Mouse (Mus musculus) MEL (cell line): ENCODE measurements around the gene Ppfibp2. TPM values are rescaled to one million over a fixed set of nuclear protein-coding genes. Genes with fewer than 3 reads are reported as not detected.

Experiments
- DNase-seq: peaks from one replicate; pipeline ENCODE4 v3.0.0; 2011; ENCODE audit warnings: low read depth, low spot score
- H3K27ac ChIP-seq: 2 replicates; pipeline ENCODE4 v1.5.1; 2012; ENCODE audit warnings: low read depth, mild to moderate bottlenecking, control low read depth, low read length, moderate library complexity; ENCODE audit not compliant: control insufficient read depth
- H3K27me3 ChIP-seq, 2 experiments: fragments of 150-350 bp in 1 of 2; sonication (generic) in 1 of 2; 2 replicates each; pipeline ENCODE4 v1.6.1; 2012; ENCODE audit warnings: low read length in 2 of 2, mild to moderate bottlenecking in 2 of 2, improper control_type of control experiment in 1 of 2, moderate library complexity in 1 of 2; ENCODE audit not compliant: insufficient read depth in 2 of 2, control insufficient read depth in 1 of 2
- H3K36me3 ChIP-seq, 2 experiments: 2 replicates each; pipeline ENCODE4 v1.6.1; 2012 to 2014; ENCODE audit warnings: low read length in 2 of 2, improper control_type of control experiment in 1 of 2, inconsistent platforms in 1 of 2, mild to moderate bottlenecking in 1 of 2; ENCODE audit not compliant: insufficient read depth in 2 of 2, control insufficient read depth in 1 of 2
- H3K4me1 ChIP-seq, 2 experiments: fragments of 150-350 bp in 1 of 2; sonication (generic) in 1 of 2; 2 replicates each; pipeline ENCODE4 v1.6.1; 2012; ENCODE audit warnings: low read length in 2 of 2, improper control_type of control experiment in 1 of 2, mild to moderate bottlenecking in 1 of 2; ENCODE audit not compliant: insufficient read depth in 2 of 2, control insufficient read depth in 1 of 2
- H3K4me3 ChIP-seq, 2 experiments: fragments of 150-350 bp in 1 of 2; sonication (generic) in 1 of 2; 2 replicates each; pipeline ENCODE4 v1.5.1; 2012; ENCODE audit warnings: low read depth in 2 of 2, low read length in 2 of 2, mild to moderate bottlenecking in 2 of 2, moderate library complexity in 2 of 2, control low read depth in 1 of 2, improper control_type of control experiment in 1 of 2; ENCODE audit not compliant: control insufficient read depth in 1 of 2, insufficient read depth in 1 of 2
- H3K79me2 ChIP-seq: 2 replicates; pipeline ENCODE4 v1.6.1; 2012; ENCODE audit warnings: mild to moderate bottlenecking, low read length, moderate library complexity; ENCODE audit not compliant: control insufficient read depth, poor library complexity, insufficient read depth
- H3K9ac ChIP-seq: 2 replicates; pipeline ENCODE4 v1.6.1; 2012; ENCODE audit warnings: low read depth, mild to moderate bottlenecking, control low read depth, low read length, moderate library complexity; ENCODE audit not compliant: control insufficient read depth, poor library complexity, severe bottlenecking
- H3K9me3 ChIP-seq: fragments of 150-350 bp; sonication (generic); replicated peaks from 2 replicates; pipeline ENCODE4 v1.6.1; 2012; ENCODE audit warnings: mild to moderate bottlenecking, low read length, improper control_type of control experiment, moderate library complexity; ENCODE audit not compliant: insufficient read depth
- CTCF ChIP-seq, 3 experiments: IDR thresholded peaks in 2 of 3; conservative IDR thresholded peaks in 1 of 3; 2 replicates each; pipeline ENCODE4 v1.5.1; 2011 to 2012; ENCODE audit warnings: low read length in 3 of 3, low read depth in 2 of 3, mild to moderate bottlenecking in 2 of 3, improper control_type of control experiment in 1 of 3, inconsistent platforms in 1 of 3, mixed read lengths in 1 of 3, moderate library complexity in 1 of 3; ENCODE audit not compliant: control insufficient read depth in 1 of 3, insufficient read depth in 1 of 3, poor library complexity in 1 of 3, severe bottlenecking in 1 of 3
- GATA1 ChIP-seq: IDR thresholded peaks from 2 replicates; pipeline ENCODE4 v1.6.1; 2011; ENCODE audit warnings: low read depth, low read length, improper control_type of control experiment
- MAFK ChIP-seq: IDR thresholded peaks from 2 replicates; pipeline ENCODE4 v1.6.1; 2011; ENCODE audit warnings: low read depth, mild to moderate bottlenecking, low read length, improper control_type of control experiment, borderline replicate concordance
- MEF2A ChIP-seq: IDR thresholded peaks from 2 replicates; pipeline ENCODE4 v1.6.1; 2014; ENCODE audit warnings: low read depth, mild to moderate bottlenecking, inconsistent platforms, low read length, improper control_type of control experiment; ENCODE audit not compliant: poor library complexity, insufficient replicate concordance, severe bottlenecking; ENCODE audit errors: extremely low read depth
- MXI1 ChIP-seq: IDR thresholded peaks from 2 replicates; pipeline ENCODE4 v1.6.1; 2011; ENCODE audit warnings: mild to moderate bottlenecking, low read depth, low read length, improper control_type of control experiment
- NELFE ChIP-seq: IDR thresholded peaks from 2 replicates; pipeline ENCODE4 v1.6.1; 2011; ENCODE audit warnings: low read depth, low read length, improper control_type of control experiment
- POLR2A ChIP-seq, 2 experiments: IDR thresholded peaks; 2 replicates each; pipeline ENCODE4 v1.6.1; 2011 to 2012; ENCODE audit warnings: low read length in 2 of 2, mild to moderate bottlenecking in 2 of 2, control low read depth in 1 of 2, improper control_type of control experiment in 1 of 2, low read depth in 1 of 2, moderate library complexity in 1 of 2; ENCODE audit not compliant: control insufficient read depth in 1 of 2, insufficient read depth in 1 of 2, poor library complexity in 1 of 2
- POLR2AphosphoS2 ChIP-seq: IDR thresholded peaks from 2 replicates; pipeline ENCODE4 v1.6.1; 2011; ENCODE audit warnings: low read length, improper control_type of control experiment
- RAD21 ChIP-seq: IDR thresholded peaks from 2 replicates; pipeline ENCODE4 v1.6.1; 2011; ENCODE audit warnings: mild to moderate bottlenecking, low read depth, low read length, improper control_type of control experiment
- SIN3A ChIP-seq: IDR thresholded peaks from 2 replicates; pipeline ENCODE4 v1.6.1; 2012; ENCODE audit warnings: low read length, improper control_type of control experiment, inconsistent platforms
- SMC3 ChIP-seq: IDR thresholded peaks from 2 replicates; pipeline ENCODE4 v1.6.1; 2011; ENCODE audit warnings: low read depth, low read length, improper control_type of control experiment
- TAL1 ChIP-seq: IDR thresholded peaks from 2 replicates; pipeline ENCODE4 v1.6.1; 2012; ENCODE audit warnings: mild to moderate bottlenecking, inconsistent platforms, low read length, moderate library complexity, mixed read lengths
- UBTF ChIP-seq: IDR thresholded peaks from 2 replicates; pipeline ENCODE4 v1.6.1; 2012; ENCODE audit warnings: low read depth, mild to moderate bottlenecking, inconsistent platforms, low read length, improper control_type of control experiment, moderate library complexity, borderline replicate concordance; ENCODE audit not compliant: insufficient read depth
- ZNF384 ChIP-seq: IDR thresholded peaks from 2 replicates; pipeline ENCODE4 v1.6.1; 2012; ENCODE audit warnings: low read depth, mild to moderate bottlenecking, inconsistent platforms, low read length, improper control_type of control experiment
- polyA plus RNA-seq, 2 experiments: library from polyadenylated mRNA; stranded (reverse) in 1 of 2; unstranded in 1 of 2; fragments of >175 nt in 1 of 2; fragments of >200 nt in 1 of 2; gene quantifications; 2 replicates each; pipeline versions ENCODE4 v1.2.1 to v1.2.4; 2012; ENCODE audit warnings: low replicate concordance in 2 of 2, low read depth in 1 of 2; ENCODE audit not compliant: insufficient read length in 2 of 2, insufficient read depth in 1 of 2, missing spikeins in 1 of 2
- total RNA-seq: library from RNA; depleted of rRNA; stranded (reverse); fragments of 300-350 nt; gene quantifications from 2 replicates; pipeline ENCODE4 v1.2.3, GENCODE M21; 2012

Ppfibp2 gene
- total and polyA plus RNA-seq, 3 experiments: not detected

- no peaks in the 10 kb centered on the region for H3K79me2 ChIP-seq
- no peak overlapping the region for H3K27ac ChIP-seq
- no peak overlapping the region for H3K9ac ChIP-seq
- no peak overlapping the region for H3K4me3 ChIP-seq
- H3K27me3 ChIP-seq: no peaks in the 10 kb centered on the region
- TF ChIP-seq NELFE (no peak), CTCF (IDR thresholded peaks at IDR 0.05 in 2 of 3, conservative IDR thresholded peaks at IDR 0.05 in 1 of 3; ENCODE audit: control insufficient read depth in 1 of 3, insufficient read depth in 1 of 3, low read depth in 2 of 3, low read length in 3 of 3, poor library complexity in 1 of 3, severe bottlenecking in 1 of 3) (peak in 1 of 3 experiments; percentile 17; a peak in 1 of 6 replicates)
- H3K9me3 ChIP-seq: no peaks in the 10 kb centered on the region
- DNase-seq: peak; percentile 4
- H3K36me3 ChIP-seq: no peaks in the 10 kb centered on the region
- no peaks in the 10 kb centered on the region for H3K4me1 ChIP-seq
Observed at GRCm38 (mm10) chr7:107747954-107748353, 152.9 kb downstream of the Ppfibp2 start.

- H3K27ac ChIP-seq: no peak overlapping the region
- no peaks in the 10 kb centered on the region for H3K27me3 ChIP-seq
- no peaks in the 10 kb centered on the region for H3K79me2 ChIP-seq
- no peaks in the 10 kb centered on the region for H3K4me1 ChIP-seq
- no peaks in the 10 kb centered on the region for H3K9me3 ChIP-seq
- H3K9ac ChIP-seq: no peak overlapping the region
- TF ChIP-seq GATA1: no peak
- no peak for TF ChIP-seq UBTF
- TF ChIP-seq SIN3A: no peak
- TF ChIP-seq TAL1: no peak
- TF ChIP-seq CTCF (IDR thresholded peaks at IDR 0.05 in 2 of 3, conservative IDR thresholded peaks at IDR 0.05 in 1 of 3; ENCODE audit: control insufficient read depth in 1 of 3, insufficient read depth in 1 of 3, low read depth in 2 of 3, low read length in 3 of 3, poor library complexity in 1 of 3, severe bottlenecking in 1 of 3): peak in 2 of 3 experiments; percentile 15 to 21; a peak in 2 of 6 replicates
- TF ChIP-seq RAD21: peak; percentile 15
- no peak for TF ChIP-seq ZNF384
- TF ChIP-seq MAFK: no peak
- no peak for TF ChIP-seq MXI1
- TF ChIP-seq MEF2A: no peak
- no peak for TF ChIP-seq POLR2AphosphoS2
- peak; percentile 10 for DNase-seq
- no peaks in the 10 kb centered on the region for H3K36me3 ChIP-seq
- H3K4me3 ChIP-seq: no peak overlapping the region
Observed at GRCm38 (mm10) chr7:107749270-107749669, 154.3 kb downstream of the Ppfibp2 start.

GRCm38 (mm10) chr7:107749721-107750120 lies 154.7 kb downstream of the Ppfibp2 start:
- H3K79me2 ChIP-seq: no peaks in the 10 kb centered on the region
- no peaks in the 10 kb centered on the region for H3K4me1 ChIP-seq
- H3K9me3 ChIP-seq: no peaks in the 10 kb centered on the region
- H3K27ac ChIP-seq: no peak overlapping the region
- no peak overlapping the region for H3K4me3 ChIP-seq
- TF ChIP-seq POLR2A (IDR thresholded peaks at IDR 0.05; ENCODE audit: control insufficient read depth in 1 of 2, insufficient read depth in 1 of 2, low read depth in 1 of 2, low read length in 2 of 2, poor library complexity in 1 of 2) (no peak), SMC3 (no peak)
- H3K9ac ChIP-seq: no peak overlapping the region
- no peaks in the 10 kb centered on the region for H3K27me3 ChIP-seq
- no peaks in the 10 kb centered on the region for H3K36me3 ChIP-seq
- no peak for DNase-seq
